Mouse (Mus musculus): ENCODE results near the gene Opcml.

The Opcml gene

DNA sequence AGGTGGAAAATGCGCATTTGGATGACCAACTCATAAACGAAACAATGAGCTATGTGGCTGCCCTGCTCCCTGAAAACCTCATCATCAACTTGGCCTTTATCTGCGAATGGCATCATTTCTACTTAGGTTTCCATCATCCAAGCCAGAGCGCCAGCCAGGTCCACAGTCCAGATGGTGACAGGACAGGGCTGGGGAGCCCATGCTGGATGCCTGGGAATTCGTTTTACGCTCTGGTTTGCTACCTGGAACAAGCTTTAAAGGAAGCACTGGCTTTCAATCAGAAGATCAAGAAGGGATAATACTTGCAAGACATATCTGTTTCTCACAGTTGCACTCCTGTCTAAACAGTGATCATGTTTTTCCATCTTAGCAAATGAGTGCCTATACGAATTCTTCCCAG lies 366.5 kb downstream of the Opcml start:
- DNase-seq (ENCODE audit: low read depth, low spot score) = no peak

DNA sequence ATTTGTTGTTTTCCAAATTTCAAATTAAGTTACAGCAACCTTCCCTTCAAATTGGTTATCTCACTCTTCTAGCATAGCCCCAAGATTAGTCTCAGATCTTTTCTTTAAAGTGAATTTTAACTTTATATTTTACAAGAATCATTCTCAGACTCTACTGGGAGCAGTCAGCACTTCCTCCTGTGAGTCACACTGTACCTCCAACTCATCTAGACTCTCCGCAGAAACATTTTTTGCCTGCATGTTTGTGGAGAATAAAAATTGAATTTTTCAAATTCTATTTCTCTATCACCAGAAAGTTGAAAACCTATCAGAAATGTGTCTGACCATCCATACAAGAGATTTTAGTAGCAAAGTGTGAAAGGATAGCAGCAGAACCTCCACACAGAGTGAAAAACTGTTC lies 370.4 kb downstream of the Opcml start:
- no peak for DNase-seq (ENCODE audit: low read depth, low spot score)

DNA sequence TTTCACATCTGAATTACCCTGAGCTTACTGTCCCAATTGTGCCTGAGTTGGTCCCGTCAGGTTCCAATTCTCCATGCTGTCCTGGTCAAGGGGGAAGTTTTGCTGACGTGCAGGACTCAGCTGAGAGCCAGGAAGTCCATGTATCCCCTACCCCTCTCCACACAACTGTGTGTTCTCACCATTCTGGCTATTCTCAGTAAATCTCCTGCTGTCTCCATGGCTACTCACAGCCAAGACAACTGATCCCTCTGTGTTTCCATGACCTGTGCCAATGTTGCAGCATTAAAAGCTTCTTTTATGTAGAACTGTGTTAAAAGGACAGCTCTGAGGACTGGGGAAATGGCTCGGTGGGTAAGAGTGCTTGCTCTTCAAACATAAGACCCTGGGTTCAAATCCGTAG lies 373.4 kb downstream of the Opcml start:
- no peak for DNase-seq (ENCODE audit: low read depth, low spot score)

DNA sequence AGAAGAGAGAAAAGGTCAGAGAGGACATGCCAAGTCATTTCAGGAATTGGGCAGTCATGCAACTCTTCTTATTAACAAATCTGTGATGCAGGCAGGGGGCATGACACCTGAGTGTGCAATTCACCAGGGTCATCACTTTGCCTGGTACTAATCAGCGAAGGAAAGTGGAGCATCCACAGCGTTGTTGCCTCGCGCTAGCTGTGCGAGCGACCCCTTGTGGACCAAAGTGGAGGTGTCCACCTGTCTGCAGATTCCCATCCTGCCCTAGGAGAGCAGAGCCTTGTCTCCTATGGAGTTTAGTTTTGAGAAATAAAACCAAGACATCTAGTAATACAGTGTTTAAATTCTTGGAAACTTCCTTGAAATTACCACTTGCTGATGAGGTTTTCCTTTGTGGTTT lies 381.3 kb downstream of the Opcml start:
- DNase-seq (ENCODE audit: low read depth, low spot score) = no peak

DNA sequence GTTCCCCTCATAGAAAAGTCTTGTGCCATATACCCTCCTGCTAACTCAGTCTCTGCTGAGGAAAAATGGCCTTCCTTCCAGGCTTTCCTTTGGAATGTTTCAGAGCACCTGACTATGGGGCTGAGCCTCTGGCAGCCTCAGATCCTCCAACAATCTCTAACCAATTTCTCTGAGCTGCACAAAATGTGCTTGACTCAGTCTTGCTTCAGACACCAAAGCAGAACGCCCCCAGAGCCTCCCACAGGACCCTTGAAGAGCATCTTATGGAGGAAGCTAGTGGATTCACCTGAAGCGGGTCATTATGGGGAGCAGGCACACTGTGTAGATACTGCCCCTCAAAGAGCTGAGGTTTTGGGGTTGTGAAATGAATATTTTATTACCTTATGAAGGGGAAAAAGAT lies 386.5 kb downstream of the Opcml start:
- no peak for DNase-seq (ENCODE audit: low read depth, low spot score)

DNA sequence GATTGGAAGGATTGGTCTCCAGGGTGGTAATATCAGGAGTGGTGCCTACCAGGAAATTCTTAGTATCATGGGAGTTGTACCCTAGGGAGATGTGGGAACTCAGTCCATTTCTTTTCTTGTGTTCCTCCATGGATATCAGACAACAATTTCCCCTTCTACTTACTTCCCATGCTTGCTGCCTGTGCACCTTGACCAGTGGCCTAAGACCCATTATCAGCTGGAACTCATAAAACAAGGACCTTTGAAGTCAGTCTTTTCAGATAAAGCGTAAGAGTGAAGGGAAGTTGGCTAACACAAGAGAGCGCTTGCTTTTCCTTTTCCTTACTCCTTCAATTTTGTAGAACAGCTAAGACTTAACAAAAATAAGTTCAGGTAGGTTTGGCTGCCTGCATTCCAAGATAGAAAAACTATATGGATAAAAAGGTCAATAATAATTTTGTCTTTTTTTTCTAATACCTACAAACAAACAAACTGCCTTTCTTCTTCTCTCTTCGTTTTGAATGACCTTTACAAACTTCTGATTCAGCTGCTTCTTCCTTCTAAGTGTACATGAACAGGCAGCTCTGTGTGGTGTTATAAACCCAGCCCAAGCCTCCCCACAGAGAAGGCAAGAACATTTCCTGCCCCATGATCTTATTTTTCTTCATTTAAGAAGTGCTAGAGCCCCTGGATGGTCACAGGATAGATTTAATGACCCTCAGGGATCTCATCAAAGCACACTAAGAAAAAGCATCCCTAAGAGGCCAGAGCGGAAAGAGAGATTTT lies 387.7 kb downstream of the Opcml start:
- DNase-seq (ENCODE audit: low read depth, low spot score) = no peak

DNA sequence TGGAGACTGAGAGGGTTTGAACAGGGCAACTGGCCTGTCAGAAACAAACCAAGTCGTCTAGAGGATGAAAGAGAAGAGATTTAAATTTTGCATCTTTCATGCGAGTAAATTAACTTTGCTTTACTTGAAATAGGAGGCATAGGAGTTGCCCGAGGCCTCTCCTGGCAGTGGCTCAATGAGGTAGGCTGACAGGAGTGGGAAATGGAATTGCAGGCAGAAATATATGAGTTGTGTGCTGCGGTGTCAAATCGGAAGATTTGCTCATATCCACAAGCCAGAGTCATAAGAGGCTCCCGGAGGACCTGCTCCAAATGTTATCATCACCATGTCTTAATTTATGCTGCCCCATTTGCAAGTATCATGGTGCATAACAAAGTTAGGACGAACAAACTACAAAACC lies 391.3 kb downstream of the Opcml start:
- no peak for DNase-seq (ENCODE audit: low read depth, low spot score)

DNA sequence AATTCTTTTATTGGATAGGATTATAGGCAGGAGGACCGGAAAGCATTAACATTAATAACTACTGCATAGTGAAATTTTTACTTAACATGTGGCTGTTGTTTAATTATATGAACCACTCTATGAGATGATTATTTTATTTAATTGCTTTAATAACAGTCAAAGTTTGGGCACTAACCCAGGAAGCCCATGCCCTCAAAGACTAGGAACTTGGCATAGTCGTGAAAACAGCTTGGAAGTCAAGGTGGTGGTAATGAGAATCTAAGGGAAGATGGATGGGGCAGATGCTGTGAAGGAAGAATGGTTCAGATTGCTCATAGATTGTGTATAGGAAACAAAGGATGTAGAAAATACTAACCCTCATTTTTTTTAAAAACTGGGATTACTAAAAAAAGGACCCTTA lies 399.7 kb downstream of the Opcml start:
- DNase-seq (ENCODE audit: low read depth, low spot score) = no peak

DNA sequence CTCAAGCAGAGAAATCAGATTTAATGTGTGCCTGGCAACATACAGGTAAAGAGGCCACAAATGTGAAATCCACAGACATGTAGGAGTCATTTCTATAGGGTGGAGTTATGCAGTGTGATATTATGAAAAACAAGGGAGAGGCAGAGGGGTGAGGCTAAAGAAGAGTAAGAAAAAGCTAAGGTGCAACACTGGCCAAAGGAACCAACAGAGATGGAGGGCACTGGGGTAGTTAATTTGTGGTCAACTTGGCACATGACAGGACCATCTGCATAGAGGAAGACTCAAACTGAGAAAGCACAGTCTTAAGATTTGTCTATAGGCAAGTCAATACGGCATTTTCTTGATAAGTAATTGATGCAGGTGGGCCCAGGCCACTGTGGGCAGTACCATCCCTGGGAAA lies 400.2 kb downstream of the Opcml start:
- no peak for DNase-seq (ENCODE audit: low read depth, low spot score)

DNA sequence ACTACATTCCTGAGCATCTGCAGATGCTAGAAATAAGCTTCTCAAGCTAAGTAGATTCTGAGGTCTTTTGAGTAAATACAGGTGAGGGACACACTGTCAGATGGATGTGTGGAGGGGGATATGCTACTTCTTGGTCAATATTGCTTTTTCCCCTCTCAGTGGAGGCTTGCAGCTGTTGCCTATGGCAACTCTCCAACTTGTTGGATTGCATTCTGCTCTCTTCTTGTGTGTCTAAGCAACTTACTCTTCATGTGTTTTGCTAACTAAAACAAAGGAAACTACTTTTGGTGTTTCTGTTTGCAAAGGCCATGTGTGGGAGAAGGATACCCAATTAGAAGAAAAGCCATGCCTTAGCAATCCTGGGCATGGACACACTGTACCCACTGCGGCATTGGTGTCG lies 406.0 kb downstream of the Opcml start:
- DNase-seq (ENCODE audit: low read depth, low spot score) = no peak

DNA sequence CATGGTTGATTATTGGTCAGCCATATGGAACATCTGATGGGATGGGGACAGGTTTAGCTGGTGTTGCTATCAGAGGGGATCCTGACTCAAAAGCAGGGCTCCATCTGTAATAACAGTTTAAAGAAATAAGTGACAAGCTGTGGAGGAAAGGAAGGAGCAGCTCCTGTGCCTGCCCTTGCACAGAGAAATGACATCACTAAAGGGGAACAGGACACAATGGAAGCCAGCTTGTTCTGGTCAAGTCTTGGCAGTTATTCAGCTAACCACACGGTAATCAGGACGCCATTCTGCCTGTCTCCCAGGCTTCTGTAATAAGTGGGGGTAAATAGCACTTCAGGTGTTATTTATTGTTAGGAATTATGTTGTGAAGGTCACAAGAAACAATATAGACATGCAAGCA lies 406.5 kb downstream of the Opcml start:
- DNase-seq (ENCODE audit: low read depth, low spot score) = no peak

DNA sequence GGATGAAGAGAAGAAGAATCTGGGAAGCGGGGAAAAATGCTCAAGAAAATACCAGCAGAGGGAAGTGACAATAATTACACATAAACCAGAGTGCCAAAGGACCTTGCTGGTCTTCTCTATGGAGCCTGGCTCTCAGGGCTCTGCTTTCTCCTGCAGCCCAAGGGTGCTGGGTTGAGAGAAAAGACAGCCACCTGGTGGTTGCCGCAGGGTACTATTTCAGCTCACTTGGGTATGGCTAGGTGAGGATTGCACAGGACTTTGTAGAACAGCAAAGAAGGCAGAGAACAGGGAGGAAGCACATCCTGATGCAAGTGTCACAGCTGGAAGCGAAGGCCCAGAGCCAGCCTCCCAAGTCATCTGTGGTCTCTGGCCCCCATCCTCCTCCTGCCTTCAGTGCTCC lies 407.1 kb downstream of the Opcml start:
- no peak for DNase-seq (ENCODE audit: low read depth, low spot score)

DNA sequence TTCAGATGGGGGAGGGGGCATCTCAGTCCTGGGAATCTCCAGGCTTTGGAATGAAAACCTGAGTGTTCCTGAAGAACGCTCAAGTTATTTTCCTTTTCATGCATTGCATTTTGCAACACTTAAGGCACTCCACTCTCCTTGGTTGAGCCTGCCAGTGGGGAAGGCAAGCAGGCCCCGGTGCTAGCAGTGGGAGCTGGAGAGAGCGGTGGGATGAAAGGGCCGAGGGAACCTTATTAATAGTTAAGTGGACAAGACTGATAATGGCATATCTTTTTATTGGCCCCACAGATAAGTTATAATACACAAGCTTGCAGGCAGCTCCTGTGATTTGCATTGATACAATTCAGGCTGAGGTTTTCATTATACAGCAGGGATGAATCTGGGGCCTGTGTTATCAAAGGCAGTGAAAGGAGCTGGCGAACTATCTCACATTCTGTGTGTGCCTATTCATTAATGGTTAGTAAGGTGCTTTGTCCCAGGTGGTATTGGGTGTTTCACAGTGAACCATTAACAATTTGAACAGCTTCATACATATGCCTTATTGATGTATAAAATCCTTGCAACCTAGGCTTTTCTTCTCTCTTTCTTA lies 407.6 kb downstream of the Opcml start:
- no peak for DNase-seq (ENCODE audit: low read depth, low spot score)

DNA sequence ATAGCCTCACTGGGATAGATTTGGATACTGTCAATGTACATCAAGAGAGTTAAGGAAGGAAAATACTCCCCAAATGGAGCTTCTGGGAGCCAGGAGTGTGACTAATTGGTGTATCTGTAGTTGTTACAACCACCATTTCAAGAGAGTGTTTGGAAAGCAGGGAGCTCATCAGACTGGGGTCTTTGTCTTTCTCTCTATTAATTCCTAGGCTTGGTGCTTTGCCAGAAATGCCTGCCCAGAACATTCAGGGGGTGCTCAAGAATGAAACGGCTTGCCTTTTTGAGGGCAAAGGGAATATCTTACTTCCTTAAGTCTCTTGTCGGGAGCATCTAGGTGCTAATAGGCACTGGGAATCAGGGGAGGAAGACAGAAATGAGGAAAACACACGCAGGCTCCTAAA lies 416.9 kb downstream of the Opcml start:
- no peak for DNase-seq (ENCODE audit: low read depth, low spot score)

DNA sequence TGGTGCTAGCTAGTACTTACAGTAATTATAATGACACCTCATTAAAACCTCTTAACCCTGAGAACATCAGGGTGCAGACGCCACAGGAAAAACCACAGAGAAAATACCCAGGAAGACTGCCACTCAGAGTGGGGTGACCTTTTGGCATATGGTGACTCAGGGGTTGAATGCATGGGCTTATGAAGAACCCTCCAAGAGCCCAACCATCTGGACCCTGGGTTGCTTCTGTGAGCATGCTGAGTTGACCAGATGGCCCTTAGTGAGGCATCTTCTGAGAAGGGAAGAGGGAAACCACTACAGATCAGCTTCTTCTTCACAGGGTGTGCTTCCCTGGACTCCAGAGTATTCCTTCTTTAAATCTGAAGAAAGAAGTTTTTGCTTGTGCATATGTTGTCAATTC lies 418.1 kb downstream of the Opcml start:
- DNase-seq (ENCODE audit: low read depth, low spot score) = no peak

DNA sequence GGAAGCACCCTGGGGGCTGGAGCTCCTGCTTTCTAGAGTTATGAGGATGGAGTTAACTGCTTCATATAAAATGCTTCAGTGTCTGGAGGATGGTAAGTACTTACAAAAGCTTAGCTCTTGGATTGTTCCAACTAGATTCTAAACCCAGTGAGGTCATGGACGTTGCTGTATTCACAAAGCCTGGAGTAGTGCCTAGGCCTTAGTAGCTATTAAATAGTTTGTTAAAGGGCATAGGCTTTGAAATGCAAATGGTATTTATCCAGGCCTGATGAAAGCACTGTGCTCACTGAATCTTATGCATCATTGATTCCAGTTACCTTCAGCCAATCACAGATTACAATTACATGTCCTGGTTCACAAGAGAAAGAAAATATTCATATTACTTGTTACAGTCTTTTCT lies 421.3 kb downstream of the Opcml start:
- no peak for DNase-seq (ENCODE audit: low read depth, low spot score)

DNA sequence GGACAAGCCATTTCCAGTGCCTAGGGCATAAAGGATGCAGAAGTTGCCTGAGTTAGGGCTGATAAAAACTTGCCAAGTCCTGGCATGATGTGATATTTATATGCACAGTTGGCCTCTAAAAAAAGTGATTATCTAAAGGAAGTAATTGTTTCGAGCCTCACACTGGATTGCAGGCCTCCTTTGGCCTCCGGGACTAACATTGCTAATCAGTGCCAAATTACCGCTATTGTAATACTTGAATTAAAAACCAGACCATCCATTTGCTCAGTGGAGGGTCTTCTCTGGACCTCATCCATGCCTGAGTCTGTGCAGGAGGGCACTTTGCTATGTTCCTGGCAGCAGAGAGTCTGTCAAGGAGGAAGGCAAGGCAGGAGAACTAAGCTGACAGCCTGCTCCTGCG lies 423.3 kb downstream of the Opcml start:
- DNase-seq (ENCODE audit: low read depth, low spot score) = no peak

DNA sequence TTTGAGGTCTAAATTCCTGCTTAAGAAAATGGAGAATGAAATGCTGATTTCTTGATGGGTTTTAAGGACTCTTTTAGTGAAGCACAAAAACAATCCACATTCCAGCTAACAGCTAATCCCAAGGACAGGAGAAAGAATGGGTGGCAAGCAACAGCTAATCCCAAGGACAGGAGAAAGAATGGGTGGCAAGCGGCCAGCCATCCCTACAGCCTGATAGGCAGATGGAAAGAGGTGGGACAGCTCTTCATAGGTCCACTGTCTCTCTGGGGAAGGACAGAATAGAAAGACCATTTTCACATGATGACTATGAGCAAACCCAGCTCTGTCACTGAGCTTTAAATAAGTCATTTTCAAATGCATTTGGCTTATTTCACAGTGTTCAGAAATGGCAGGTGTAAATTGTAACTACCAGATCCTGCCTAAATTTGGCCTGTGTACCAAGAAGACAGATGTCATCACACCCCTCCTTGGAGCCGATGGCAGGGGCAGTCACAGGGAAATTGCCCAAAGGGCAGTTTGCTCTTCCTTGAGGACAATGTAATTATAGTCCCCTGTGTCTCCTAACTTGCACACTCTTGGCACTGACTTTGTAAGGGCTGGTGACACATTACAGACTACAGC lies 427.6 kb downstream of the Opcml start:
- DNase-seq (ENCODE audit: low read depth, low spot score) = no peak

DNA sequence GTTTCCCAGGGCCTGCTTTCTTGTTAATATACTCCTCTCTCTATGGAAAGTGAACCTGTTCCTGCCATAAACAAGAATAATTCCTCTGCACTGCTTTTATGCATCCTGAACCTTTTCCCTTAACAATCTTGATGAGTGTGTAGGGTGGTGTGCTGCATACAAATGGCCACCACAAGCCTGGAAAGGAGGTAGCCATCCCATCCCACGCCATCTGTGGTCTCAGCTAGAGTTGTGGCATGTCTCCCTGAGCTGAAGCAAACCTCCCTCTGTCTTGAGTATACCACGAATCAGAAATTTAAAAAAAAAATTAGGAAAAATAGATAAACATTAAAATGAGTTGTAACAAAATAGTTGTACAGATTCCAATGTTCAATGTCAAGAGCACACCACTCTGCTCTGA lies 432.2 kb downstream of the Opcml start:
- no peak for DNase-seq (ENCODE audit: low read depth, low spot score)

DNA sequence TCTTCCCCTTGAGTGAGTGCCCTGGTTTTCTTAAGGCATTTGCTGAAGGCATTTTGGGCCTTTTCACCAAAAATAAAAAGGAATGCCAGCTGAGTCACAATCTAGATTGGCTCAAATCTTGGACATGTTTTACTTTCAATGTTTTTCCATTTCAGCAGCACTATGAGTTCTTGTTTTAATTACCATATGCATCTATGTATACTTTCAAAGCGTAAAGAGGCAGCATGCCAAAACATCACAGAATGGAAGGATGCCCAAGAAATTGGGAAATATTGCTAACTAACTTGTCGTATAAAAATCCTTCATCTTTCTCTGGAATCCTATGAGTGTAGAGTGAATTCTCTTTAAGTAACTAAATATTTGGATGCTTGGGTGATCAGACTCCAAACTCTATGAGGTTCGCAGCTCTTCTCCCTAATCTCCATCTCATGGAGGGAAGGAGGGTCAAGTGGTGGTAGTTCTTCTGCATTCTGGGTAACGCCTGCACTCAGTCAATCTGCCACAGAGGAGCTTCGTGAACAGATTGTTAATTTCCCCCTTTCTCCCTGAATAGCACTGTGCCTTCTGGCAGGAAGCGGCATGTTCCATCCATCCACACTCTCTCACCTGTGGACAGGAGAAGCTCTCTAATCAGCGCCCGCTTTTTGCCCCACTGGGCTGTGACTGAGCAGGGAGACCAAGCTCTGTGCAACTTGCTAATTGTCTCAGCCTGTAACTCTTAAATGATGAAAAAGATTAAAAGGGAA lies 435.4 kb downstream of the Opcml start:
- no peak for DNase-seq (ENCODE audit: low read depth, low spot score)

DNA sequence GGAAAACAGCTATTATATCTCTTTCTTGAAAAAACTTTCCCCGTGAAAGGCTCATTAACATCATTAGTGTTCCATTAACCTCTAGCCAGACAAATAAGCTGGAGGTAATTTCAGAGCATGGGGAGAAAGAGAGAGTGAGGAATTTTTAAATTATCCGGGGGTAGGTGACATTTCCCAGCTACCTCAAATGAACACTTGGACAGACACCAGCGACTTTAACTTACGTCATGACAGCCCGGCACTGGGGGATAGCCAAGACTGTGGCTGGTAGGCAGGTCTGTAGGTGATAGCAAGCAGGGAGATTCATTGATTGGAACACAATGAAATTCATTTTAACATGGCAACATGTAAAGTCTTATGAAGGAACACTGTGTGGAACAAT lies 436.0 kb downstream of the Opcml start:
- DNase-seq (ENCODE audit: low read depth, low spot score) = no peak

DNA sequence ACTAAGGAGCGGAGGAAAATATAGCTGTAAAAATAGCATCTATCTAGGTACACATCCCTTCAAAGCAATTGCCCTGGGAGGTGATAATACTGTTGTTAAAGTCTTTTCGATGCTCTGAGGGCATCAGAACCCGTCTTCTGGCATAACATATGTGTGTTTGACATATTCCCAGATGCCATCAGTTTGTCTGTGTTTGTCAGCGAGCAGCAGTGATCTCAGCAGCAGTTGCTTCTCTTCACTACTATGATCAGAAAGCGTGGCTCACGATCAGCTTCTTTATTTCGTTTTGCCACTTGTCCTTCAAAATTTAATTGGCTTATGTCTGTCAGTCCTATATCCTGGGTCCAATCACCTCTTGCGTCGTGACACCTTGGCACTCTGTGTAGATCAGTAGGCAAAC lies 447.9 kb downstream of the Opcml start:
- no peak for DNase-seq (ENCODE audit: low read depth, low spot score)
